Mouse (Mus musculus) induced T-regulatory cell, adult 2 months (primary cell): ENCODE results near the gene Gm4724.
"Not testable (repeated sequence)": the region's sequence is repeated elsewhere in the genome, so short reads cannot be mapped to it uniquely, and the experiment has no call there.

Experiments
- DNase-seq: peaks from one replicate; pipeline ENCODE4 v3.0.0-alpha.2; 2012; ENCODE audit warnings: low read depth

The Gm4724 gene

GRCm38 (mm10) chr2:175435707-175436106, at the start of gene Gm4724:
TSS of gene Gm4724 (minus strand) at chr2:175435807.
- DNase-seq, result not testable (repeated sequence)

- not testable (repeated sequence) for DNase-seq
Observed at GRCm38 (mm10) chr2:175469685-175470084, 34.1 kb upstream of the Gm4724 start, which contains the start of gene Zfp965. TSS of gene Zfp965 (plus strand) at chr2:175469985.
